Mouse (Mus musculus): Measurements from ENCODE around the gene Npm1. TPM values are rescaled to one million over a fixed set of nuclear protein-coding genes. Genes with fewer than 3 reads are reported as not detected.
A peak's percentile ranks its signal among the peaks of the same experiment; 100 is the strongest.

Npm1 gene
- polyA plus RNA-seq, 1 experiment from 2014 or later = 1,176 TPM

GRCm38 (mm10) chr11:33175768-33176167, 12.8 kb upstream of the Npm1 start:
- no peak for ATAC-seq (ENCODE audit: low FRiP score, low read depth)
- H3K4me3 ChIP-seq = no peak overlapping the region
- no peaks in the 10 kb centered on the region for H3K36me3 ChIP-seq
- no peak overlapping the region for H3K27ac ChIP-seq
- H3K4me2 ChIP-seq (replicated peaks) = no peak overlapping the region
- 73% methylated on average over 2 of the region's 3 CpGs for WGBS
- H3K27me3 ChIP-seq = peaks cover 52% of the 10 kb centered on the region
- H3K9ac ChIP-seq = no peak overlapping the region
- peaks cover 6% of the 10 kb centered on the region; the same call in 1 of the 2 replicates for H3K4me1 ChIP-seq
- H3K9me3 ChIP-seq = no peaks in the 10 kb centered on the region

DNA sequence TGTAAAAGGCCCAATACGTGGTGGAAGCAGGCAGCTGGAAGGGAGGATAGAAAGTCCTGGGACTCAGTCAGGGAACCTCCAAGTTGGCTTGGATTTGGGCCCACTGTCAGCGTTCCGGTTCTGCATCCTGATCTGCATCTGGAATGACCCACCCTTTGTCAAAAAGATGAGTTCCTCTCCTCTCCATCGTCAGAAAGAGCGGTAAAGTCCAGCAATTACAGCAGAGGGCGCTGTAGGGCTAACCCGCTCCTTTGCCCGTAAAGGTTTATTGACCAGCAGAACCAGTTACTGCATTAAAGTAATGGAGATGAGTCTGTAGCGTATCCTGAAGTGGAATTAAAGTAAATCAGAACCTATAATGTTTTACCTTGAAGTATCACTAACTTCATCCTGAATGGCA, 7.5 kb upstream of the Npm1 start:
- Histone ChIP-seq H3K27ac (no peak overlapping the region), H3K4me1 (no peaks in the 10 kb centered on the region), H3K9me3 (no peaks in the 10 kb centered on the region), H3K27me3 (peaks cover 20% of the 10 kb centered on the region), H3K4me2 (replicated peaks) (no peak overlapping the region), H3K9ac (no peak overlapping the region), H3K36me3 (no peaks in the 10 kb centered on the region), H3K4me3 (no peak overlapping the region)
- 16% methylated on average over 9 of the region's 9 CpGs for WGBS
- no peak for ATAC-seq (ENCODE audit: low FRiP score, low read depth)

DNA sequence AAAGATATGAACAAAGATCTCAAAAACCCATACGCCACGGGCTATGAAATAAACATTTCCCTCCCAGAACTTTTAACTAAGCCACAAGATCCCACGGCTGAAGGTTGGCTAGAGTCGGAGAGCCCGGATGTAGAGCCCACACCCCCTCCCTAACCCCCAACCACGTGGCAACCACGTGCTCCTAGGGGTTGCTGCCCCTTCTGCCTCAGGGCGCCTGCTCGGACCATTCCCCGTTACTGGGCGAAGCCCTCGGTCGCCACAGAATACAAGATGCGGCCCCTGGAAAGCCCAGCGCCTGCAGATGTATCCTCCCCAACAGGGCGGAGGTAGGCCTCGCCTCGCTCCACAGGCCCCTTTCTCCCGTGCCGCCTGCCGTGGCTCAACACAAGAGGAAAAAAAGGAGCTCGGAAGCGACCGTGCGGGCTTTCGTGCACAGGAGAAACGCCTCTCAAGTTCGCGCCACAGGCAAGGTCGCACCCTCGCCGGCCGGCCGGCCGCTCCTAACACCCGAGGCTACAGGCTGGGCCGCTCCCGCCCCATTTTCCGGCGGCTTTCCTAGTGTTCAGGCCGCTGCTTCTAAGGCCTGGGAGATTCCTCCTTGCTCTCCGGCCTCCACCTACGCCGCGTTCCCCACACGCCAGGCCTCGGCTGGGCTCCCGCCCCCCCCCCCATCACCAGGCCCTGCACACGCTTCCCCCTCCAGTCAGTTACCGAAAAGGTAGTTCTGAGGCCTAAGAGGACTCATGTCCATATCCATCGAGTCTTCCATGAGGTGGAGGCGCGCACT, 602 bp downstream of the Npm1 start:
- peak; percentile 68 for ATAC-seq (ENCODE audit: low FRiP score, low read depth)
- Histone ChIP-seq H3K27ac (peak overlapping the region; percentile 84), H3K4me2 (replicated peaks) (peak overlapping the region; percentile 93), H3K36me3 (peaks cover 38% of the 10 kb centered on the region), H3K4me3 (peak overlapping the region; percentile 98), H3K9ac (peak overlapping the region; percentile 99), H3K4me1 (peaks cover 31% of the 10 kb centered on the region), H3K27me3 (0 out of 2 replicates have a peak, but pooled peaks cover 1% of the 10 kb centered on the region), H3K9me3 (no peaks in the 10 kb centered on the region)
- 3% methylated on average over 50 of the region's 53 CpGs for WGBS

DNA sequence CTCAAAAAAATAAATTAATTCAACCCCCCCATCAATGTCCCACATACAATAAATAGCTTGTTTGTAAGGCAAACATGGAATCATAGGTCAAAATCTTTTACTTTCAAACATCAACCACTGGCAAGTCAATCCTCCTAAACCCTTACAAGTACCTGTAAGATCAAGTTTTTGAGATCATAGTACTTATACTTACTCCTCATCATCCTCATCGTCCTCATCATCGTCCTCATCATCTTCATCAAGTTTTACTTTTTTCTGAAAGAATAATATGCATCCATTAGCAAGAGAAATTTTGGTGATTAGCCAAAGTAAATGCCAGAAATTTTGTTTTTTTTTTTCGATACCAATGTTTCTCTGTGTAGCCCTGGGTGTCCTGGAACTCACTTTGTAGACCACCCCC, 3.3 kb downstream of the Npm1 start:
- WGBS = 94% methylated on average over 3 of the region's 3 CpGs
- Histone ChIP-seq H3K4me1 (peaks cover 34% of the 10 kb centered on the region), H3K4me3 (no peak overlapping the region), H3K27me3 (no peaks in the 10 kb centered on the region), H3K27ac (no peak overlapping the region), H3K9ac (no peak overlapping the region), H3K36me3 (peaks cover 57% of the 10 kb centered on the region), H3K9me3 (no peaks in the 10 kb centered on the region), H3K4me2 (replicated peaks) (no peak overlapping the region)
- no peak for ATAC-seq (ENCODE audit: low FRiP score, low read depth)

GRCm38 (mm10) chr11:33157453-33158196, 5.4 kb downstream of the Npm1 start:
- Histone ChIP-seq H3K4me2 (replicated peaks) (no peak overlapping the region), H3K9me3 (no peaks in the 10 kb centered on the region), H3K4me3 (no peak overlapping the region), H3K27ac (no peak overlapping the region), H3K9ac (no peak overlapping the region), H3K27me3 (no peaks in the 10 kb centered on the region), H3K4me1 (peaks cover 31% of the 10 kb centered on the region), H3K36me3 (peaks cover 74% of the 10 kb centered on the region)
- WGBS = 76% methylated on average over 2 of the region's 2 CpGs
- no peak for ATAC-seq (ENCODE audit: low FRiP score, low read depth)

GRCm38 (mm10) chr11:33156436-33157015, 6.5 kb downstream of the Npm1 start:
- Histone ChIP-seq H3K9me3 (no peaks in the 10 kb centered on the region), H3K4me3 (no peak overlapping the region), H3K36me3 (peaks cover 81% of the 10 kb centered on the region), H3K27me3 (no peaks in the 10 kb centered on the region), H3K4me1 (peaks cover 29% of the 10 kb centered on the region), H3K4me2 (replicated peaks) (no peak overlapping the region), H3K9ac (no peak overlapping the region), H3K27ac (no peak overlapping the region)
- no peak for ATAC-seq (ENCODE audit: low FRiP score, low read depth)
- WGBS = 83% methylated on average over 4 of the region's 4 CpGs

GRCm38 (mm10) chr11:33154459-33154858, 8.5 kb downstream of the Npm1 start:
- peaks cover 9% of the 10 kb centered on the region for H3K4me1 ChIP-seq
- peaks cover 81% of the 10 kb centered on the region for H3K36me3 ChIP-seq
- no peak for ATAC-seq (ENCODE audit: low FRiP score, low read depth)
- H3K9me3 ChIP-seq = no peaks in the 10 kb centered on the region
- 85% methylated on average over 3 of the region's 3 CpGs for WGBS
- H3K27me3 ChIP-seq = no peaks in the 10 kb centered on the region
- no peak overlapping the region for H3K4me2 ChIP-seq (replicated peaks)
- H3K4me3 ChIP-seq = no peak overlapping the region
- no peak overlapping the region for H3K27ac ChIP-seq
- no peak overlapping the region for H3K9ac ChIP-seq

DNA sequence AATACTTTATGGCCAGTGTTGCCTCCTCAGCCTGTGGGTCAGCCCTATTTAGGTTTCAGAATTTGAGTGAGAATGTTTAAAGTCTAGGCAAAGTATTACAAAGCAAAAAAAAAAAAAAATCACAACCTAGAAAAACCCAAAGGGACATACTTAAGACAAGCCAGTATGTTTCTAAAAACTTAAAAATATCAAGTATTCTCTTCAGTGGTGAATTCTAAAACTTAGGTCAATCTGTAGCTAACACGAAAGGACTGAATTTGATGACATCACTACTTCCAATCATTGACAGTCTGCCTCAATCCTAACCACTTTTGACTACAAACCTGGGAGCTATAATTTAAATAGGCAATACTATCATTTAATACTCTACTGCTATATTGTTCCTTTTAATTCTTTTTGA, 10.0 kb downstream of the Npm1 start:
- Histone ChIP-seq H3K27me3 (no peaks in the 10 kb centered on the region), H3K9ac (no peak overlapping the region), H3K36me3 (peaks cover 70% of the 10 kb centered on the region), H3K4me2 (replicated peaks) (no peak overlapping the region), H3K4me3 (no peak overlapping the region), H3K4me1 (peaks cover 15% of the 10 kb centered on the region), H3K9me3 (no peaks in the 10 kb centered on the region), H3K27ac (no peak overlapping the region)
- WGBS = 88% methylated on average over 1 of the region's 1 CpGs
- no peak for ATAC-seq (ENCODE audit: low FRiP score, low read depth)

DNA sequence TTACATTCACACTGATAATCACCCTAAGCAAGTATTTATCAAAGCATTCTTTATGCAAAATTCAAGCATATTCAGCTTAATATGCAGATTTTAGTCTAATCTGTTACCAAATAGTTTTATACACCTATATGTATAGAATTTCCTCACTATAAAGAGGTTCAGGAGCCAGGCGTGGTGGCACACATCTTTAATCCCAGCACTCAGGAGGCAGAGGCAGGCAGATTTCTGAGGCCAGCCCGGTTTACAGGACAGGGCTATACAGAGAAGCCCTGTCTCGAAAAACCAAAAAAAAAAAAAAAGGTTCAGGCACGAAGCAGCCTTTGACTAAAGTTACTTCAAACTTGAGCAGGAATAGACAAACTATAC, 11.2 kb downstream of the Npm1 start:
- Histone ChIP-seq H3K4me3 (no peak overlapping the region), H3K27ac (no peak overlapping the region), H3K27me3 (peaks cover 3% of the 10 kb centered on the region), H3K9me3 (no peaks in the 10 kb centered on the region), H3K4me2 (replicated peaks) (no peak overlapping the region), H3K9ac (no peak overlapping the region), H3K36me3 (peaks cover 60% of the 10 kb centered on the region), H3K4me1 (peaks cover 22% of the 10 kb centered on the region)
- no peak for ATAC-seq (ENCODE audit: low FRiP score, low read depth)
- WGBS = 77% methylated on average over 4 of the region's 4 CpGs

DNA sequence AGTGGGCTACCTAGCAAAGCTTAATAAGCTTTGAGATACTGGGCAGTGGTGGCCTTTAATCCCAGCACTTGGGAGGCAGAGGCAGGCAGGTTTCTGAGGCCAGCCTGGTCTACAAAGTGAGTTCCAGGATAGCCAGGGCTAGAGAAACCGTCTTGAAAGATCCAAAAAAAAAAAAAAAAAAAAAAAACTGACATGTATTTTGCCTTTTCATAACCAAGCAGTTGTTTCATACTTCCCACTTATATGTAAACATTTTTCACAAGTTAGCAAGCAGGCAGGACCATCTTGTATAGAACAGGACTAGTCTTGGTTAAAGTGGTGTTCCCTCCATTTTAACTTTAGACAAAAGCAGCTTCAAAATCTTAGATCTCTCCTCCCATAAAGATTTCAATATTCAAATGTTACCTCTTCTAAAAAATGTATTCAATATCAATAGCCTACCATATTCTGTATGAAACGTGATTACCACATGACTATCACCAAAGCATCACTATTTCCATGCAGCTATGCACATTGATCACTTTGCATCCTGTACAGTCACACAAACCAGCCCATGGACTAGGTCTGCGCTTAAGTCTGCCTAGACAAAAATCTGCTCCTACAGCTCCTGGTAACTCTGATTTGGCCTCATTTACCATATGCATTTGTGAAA, 11.8 kb downstream of the Npm1 start:
- WGBS = 74% methylated on average over 3 of the region's 3 CpGs
- no peak overlapping the region for H3K9ac ChIP-seq
- no peak overlapping the region for H3K4me2 ChIP-seq (replicated peaks)
- H3K9me3 ChIP-seq = no peaks in the 10 kb centered on the region
- ATAC-seq (ENCODE audit: low FRiP score, low read depth) = no peak
- H3K27me3 ChIP-seq = peaks cover 6% of the 10 kb centered on the region
- H3K27ac ChIP-seq = no peak overlapping the region
- no peak overlapping the region for H3K4me3 ChIP-seq
- H3K4me1 ChIP-seq = peaks cover 24% of the 10 kb centered on the region
- peaks cover 55% of the 10 kb centered on the region for H3K36me3 ChIP-seq

- H3K9me3 ChIP-seq = no peaks in the 10 kb centered on the region
- H3K36me3 ChIP-seq = peaks cover 51% of the 10 kb centered on the region
- no peak for ATAC-seq (ENCODE audit: low FRiP score, low read depth)
These were observed 12.6 kb downstream of the Npm1 start for GRCm38 (mm10) chr11:33150364-33150763.

DNA sequence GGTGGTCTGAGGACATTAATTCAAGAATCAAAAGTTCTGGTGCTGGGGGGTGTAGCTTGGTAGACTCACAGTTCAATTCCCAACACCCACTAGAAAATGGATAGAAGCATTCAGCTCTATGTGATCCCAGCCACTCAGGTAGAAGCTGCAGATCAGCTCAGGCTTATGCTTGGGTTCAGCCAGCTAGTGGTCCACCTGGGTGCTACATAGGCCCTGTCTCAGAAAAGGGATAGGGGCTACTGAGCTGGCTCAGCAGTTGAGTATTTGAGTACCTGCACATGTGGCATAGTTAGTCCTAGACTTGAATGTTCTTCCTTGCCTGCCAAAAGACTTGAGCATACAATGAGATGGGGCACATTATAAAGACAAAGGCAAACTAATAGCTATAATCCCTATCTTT, 13.6 kb downstream of the Npm1 start:
- Histone ChIP-seq H3K4me3 (no peak overlapping the region), H3K9me3 (no peaks in the 10 kb centered on the region), H3K4me2 (replicated peaks) (no peak overlapping the region), H3K36me3 (peaks cover 43% of the 10 kb centered on the region), H3K27ac (no peak overlapping the region), H3K9ac (no peak overlapping the region), H3K27me3 (peaks cover 19% of the 10 kb centered on the region), H3K4me1 (peaks cover 36% of the 10 kb centered on the region)
- no peak for ATAC-seq (ENCODE audit: low FRiP score, low read depth)

More at GRCm38 (mm10) chr11:33150364-33150763, 12.6 kb downstream of the Npm1 start:
- Histone ChIP-seq H3K4me2 (replicated peaks) (no peak overlapping the region), H3K27ac (no peak overlapping the region), H3K27me3 (peaks cover 12% of the 10 kb centered on the region), H3K4me3 (no peak overlapping the region), H3K9ac (no peak overlapping the region), H3K4me1 (peaks cover 27% of the 10 kb centered on the region)

All from limb, embryonic 13.5 days (tissue).